Mouse (Mus musculus) megakaryocyte-erythroid progenitor cell, adult 5-6 weeks (primary cell): ENCODE results near the gene Egfr. TPM values are rescaled to one million over a fixed set of nuclear protein-coding genes. Genes with fewer than 3 reads are reported as not detected.

Experiments used
- ATAC-seq: replicated peaks from 2 replicates; pipeline ENCODE4 v1.8.0; 2016; ENCODE audit warnings: mild to moderate bottlenecking, inconsistent platforms; ENCODE audit not compliant: severe bottlenecking, poor library complexity, low FRiP score, low TSS enrichment
- total RNA-seq, 2 experiments: library from RNA; stranded (forward) in 1 of 2; stranded (reverse) in 1 of 2; fragments of 200-1000, 215-1000 nt in 1 of 2; fragments of >200 nt in 1 of 2; fragmentation: Nextera tagmentation in 1 of 2; gene quantifications; 2 replicates each; pipeline ENCODE4 v1.2.3; 2014 to 2017

Egfr gene
- total RNA-seq, 2 experiments from 2014 or later: not detected

- no peak for ATAC-seq
Measured at GRCm38 (mm10) chr11:16941973-16942452, 190.0 kb downstream of the Egfr start.

GRCm38 (mm10) chr11:16943016-16943415 is 191.0 kb downstream of the Egfr start:
- no peak for ATAC-seq

DNA sequence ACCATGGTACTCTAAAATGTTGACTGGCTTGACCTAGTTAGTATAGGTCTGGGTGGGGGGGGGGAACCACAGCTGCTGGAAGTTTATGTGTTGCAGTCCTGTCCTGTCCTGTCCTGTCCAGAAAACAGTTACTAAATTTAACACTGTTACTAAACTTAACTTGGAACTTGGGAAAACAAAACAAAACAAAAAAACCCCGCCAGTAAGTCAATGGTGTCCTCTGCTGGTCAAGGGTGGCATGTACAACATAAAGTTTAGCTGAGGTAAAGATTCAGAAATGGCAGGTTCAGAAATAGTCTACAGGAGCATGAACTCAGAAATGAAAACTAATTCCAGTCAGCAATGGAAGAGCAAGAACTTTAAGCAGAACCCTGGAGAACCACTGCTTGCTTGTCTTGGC is 196.8 kb downstream of the Egfr start:
- ATAC-seq: no peak

- peak; percentile 8 for ATAC-seq
Measured at GRCm38 (mm10) chr11:16950226-16950975, 198.4 kb downstream of the Egfr start.

GRCm38 (mm10) chr11:16950976-16951760 is 199.2 kb downstream of the Egfr start, which contains the start of gene Fbxo48:
Fbxo48 (plus strand) TSS chr11:16951375.
- ATAC-seq: peak; percentile 96

DNA sequence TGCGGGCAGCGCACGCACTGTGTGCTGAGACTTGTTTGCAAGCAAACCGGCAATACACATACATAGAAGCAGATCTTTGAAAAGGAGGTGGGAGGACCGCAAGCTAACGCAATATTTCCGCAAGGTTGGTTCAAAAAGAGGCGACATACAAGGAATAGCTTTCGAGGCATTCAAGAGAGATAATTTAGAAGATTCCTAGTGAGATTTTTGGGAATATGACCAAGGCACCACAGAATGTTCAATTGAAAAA is 199.7 kb downstream of the Egfr start:
- ATAC-seq: peak; percentile 23

DNA sequence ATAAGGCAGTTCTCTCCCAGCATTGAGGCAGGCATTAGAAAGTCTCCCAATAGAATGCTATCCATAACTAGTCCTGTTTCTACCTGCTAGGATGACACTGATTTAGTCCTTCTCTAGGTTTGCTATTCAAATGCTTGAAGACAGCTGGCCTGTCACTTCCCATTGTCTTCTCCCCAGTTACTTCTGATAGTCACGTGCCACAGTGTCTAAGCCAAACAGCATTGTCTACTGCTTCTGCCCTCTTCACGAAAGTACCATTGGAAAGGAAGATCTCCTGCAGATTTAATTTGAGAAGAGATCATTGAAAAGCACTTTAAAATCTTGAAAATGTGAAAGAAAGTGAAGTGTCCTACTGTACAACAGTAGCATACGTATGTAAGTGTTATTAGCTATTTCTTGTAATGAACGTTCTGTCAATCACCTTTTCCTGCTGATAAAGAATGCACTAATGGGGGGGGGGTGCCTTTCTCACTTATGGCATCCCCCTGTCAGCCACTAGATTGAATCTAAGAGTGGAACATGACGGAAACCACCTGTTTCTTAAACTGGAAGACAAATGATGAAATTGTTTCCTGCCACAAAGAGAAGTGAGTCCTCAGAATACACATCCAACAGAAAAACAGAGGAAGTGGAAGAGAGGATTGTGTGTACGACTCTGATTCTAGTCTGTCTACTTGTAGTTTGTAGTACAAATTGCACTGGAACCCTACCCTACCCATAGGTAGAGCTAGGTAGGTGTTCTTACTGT is 204.3 kb downstream of the Egfr start:
- no peak for ATAC-seq

GRCm38 (mm10) chr11:16957030-16957429 is 205.0 kb downstream of the Egfr start:
- no peak for ATAC-seq

GRCm38 (mm10) chr11:16958520-16958919 is 206.5 kb downstream of the Egfr start:
- ATAC-seq: peak; percentile 98

Other genes with a start within 250 kb of the Egfr start
- 23.5 and 41.1 TPM in 2 replicates for gene Sec61g, start 243.7 kb upstream of the Egfr start, total RNA-seq (2014; fragmentation: Nextera tagmentation)
- 13.9 and 19.4 TPM in 2 replicates for gene Sec61g, start 243.7 kb upstream of the Egfr start, total RNA-seq (2017)
- 11.2 and 17.8 TPM in 2 replicates for gene Fbxo48, start 199.2 kb downstream of the Egfr start, total RNA-seq (2014; fragmentation: Nextera tagmentation)
- gene Fbxo48, start 199.2 kb downstream of the Egfr start, total RNA-seq (2017): 10.0 and 11.0 TPM in 2 replicates